Mouse (Mus musculus) liver, embryonic 13.5 days (tissue): ENCODE results near the gene Col1a1. TPM values are rescaled to one million over a fixed set of nuclear protein-coding genes. Genes with fewer than 3 reads are reported as not detected.

Source experiments
- ATAC-seq: fragments of 200-750 bp; cut with Nextera tagmentation; 2 replicates; pipeline ENCODE4 v1.8.0; 2017; ENCODE audit warnings: low read depth, mild to moderate bottlenecking, moderate number of reproducible peaks, moderate library complexity
- DNase-seq: peaks from one replicate; pipeline ENCODE4 v3.0.0; 2022
- H3K27ac ChIP-seq: fragments of 300-500 bp; sonication (generic); 2 replicates; pipeline ENCODE4 v1.5.1; 2015; ENCODE audit warnings: moderate library complexity, mild to moderate bottlenecking, inconsistent platforms
- H3K27me3 ChIP-seq: fragments of 300-500 bp; sonication (generic); 2 replicates; pipeline ENCODE4 v1.6.1; 2015; ENCODE audit warnings: mild to moderate bottlenecking, inconsistent platforms
- H3K36me3 ChIP-seq: fragments of 300-500 bp; sonication (generic); 2 replicates; pipeline ENCODE4 v1.6.1; 2015; ENCODE audit warnings: mild to moderate bottlenecking, inconsistent platforms
- H3K4me1 ChIP-seq: fragments of 300-500 bp; sonication (generic); replicated peaks from 2 replicates; pipeline ENCODE4 v1.6.1; 2015; ENCODE audit warnings: inconsistent platforms
- H3K4me2 ChIP-seq: fragments of 300-500 bp; sonication (generic); 2 replicates; pipeline ENCODE4 v1.6.1; 2015; ENCODE audit warnings: inconsistent platforms, mild to moderate bottlenecking, moderate library complexity
- H3K4me3 ChIP-seq: fragments of 300-500 bp; sonication (generic); replicated peaks from 2 replicates; pipeline ENCODE4 v1.5.1; 2015; ENCODE audit warnings: mild to moderate bottlenecking, inconsistent platforms
- H3K9ac ChIP-seq: fragments of 300-500 bp; sonication (generic); 2 replicates; pipeline ENCODE4 v1.6.1; 2015; ENCODE audit warnings: mild to moderate bottlenecking, inconsistent platforms
- H3K9me3 ChIP-seq: fragments of 300-500 bp; sonication (generic); replicated peaks from 2 replicates; pipeline ENCODE4 v1.6.1; 2016; ENCODE audit warnings: inconsistent platforms
- WGBS: fragments of 180-500 bp; shearing (Covaris S2); methylation state at CpG from one replicate; pipeline ENCODE4 v1.1.7; 2015; ENCODE audit not compliant: insufficient replicate concordance; 5-methylcytosine and 5-hydroxymethylcytosine counted together
- polyA plus RNA-seq: library from polyadenylated mRNA; unstranded; fragments of >200 nt; fragmentation: Nextera tagmentation; extraction: Ambion mirVana; gene quantifications from 2 replicates; pipeline ENCODE4 v1.2.1, GENCODE M21; 2015

Gene Col1a1
- polyA plus RNA-seq, 1 experiment from 2014 or later = 83.0 TPM

GRCm38 (mm10) chr11:94997596-94997995, 61.6 kb downstream of the Col1a1 start:
- peak; percentile 86 for DNase-seq
- Histone ChIP-seq H3K36me3 (peaks cover 72% of the 10 kb centered on the region), H3K27me3 (no peaks in the 10 kb centered on the region), H3K9me3 (no peaks in the 10 kb centered on the region), H3K4me3 (peak overlapping the region; percentile 61), H3K9ac (peak overlapping the region; percentile 98), H3K4me2 (peak overlapping the region; percentile 97), H3K27ac (peak overlapping the region; percentile 91), H3K4me1 (peaks cover 100% of the 10 kb centered on the region)
- peak; percentile 94 for ATAC-seq
- 11% methylated on average over 5 of the region's 5 CpGs for WGBS

GRCm38 (mm10) chr11:94998041-94998531, 62.1 kb downstream of the Col1a1 start:
- no peak for DNase-seq
- Histone ChIP-seq H3K27ac (peak overlapping the region; percentile 91), H3K4me2 (peak overlapping the region; percentile 97), H3K9me3 (no peaks in the 10 kb centered on the region), H3K36me3 (peaks cover 77% of the 10 kb centered on the region), H3K9ac (peak overlapping the region; percentile 98), H3K4me3 (peak overlapping the region; percentile 61), H3K4me1 (peaks cover 100% of the 10 kb centered on the region), H3K27me3 (no peaks in the 10 kb centered on the region)
- peak; percentile 43 for ATAC-seq
- WGBS = 41% methylated on average over 16 of the region's 16 CpGs

- Histone ChIP-seq H3K4me3 (peak overlapping the region; percentile 22; the same call in 1 of the 2 replicates), H3K27me3 (no peaks in the 10 kb centered on the region), H3K4me2 (peak overlapping the region; percentile 97), H3K4me1 (peaks cover 99% of the 10 kb centered on the region), H3K27ac (peak overlapping the region; percentile 91), H3K9ac (peak overlapping the region; percentile 98), H3K36me3 (peaks cover 88% of the 10 kb centered on the region), H3K9me3 (no peaks in the 10 kb centered on the region)
- no peak for DNase-seq
- ATAC-seq = no peak
- WGBS = 53% methylated on average over 8 of the region's 8 CpGs
These were observed 64.1 kb downstream of the Col1a1 start for GRCm38 (mm10) chr11:95000128-95000527.

GRCm38 (mm10) chr11:95000548-95000947, 64.5 kb downstream of the Col1a1 start:
- Histone ChIP-seq H3K4me1 (peaks cover 99% of the 10 kb centered on the region), H3K27me3 (no peaks in the 10 kb centered on the region), H3K4me3 (peak overlapping the region; percentile 22), H3K9ac (peak overlapping the region; percentile 98), H3K36me3 (peaks cover 90% of the 10 kb centered on the region), H3K9me3 (no peaks in the 10 kb centered on the region), H3K27ac (peak overlapping the region; percentile 91), H3K4me2 (peak overlapping the region; percentile 97)
- WGBS = 17% methylated on average over 4 of the region's 4 CpGs
- DNase-seq (no peak), ATAC-seq (no peak)

- H3K9me3 ChIP-seq = no peaks in the 10 kb centered on the region
- H3K9ac ChIP-seq = peak overlapping the region; percentile 98
- H3K4me3 ChIP-seq = peak overlapping the region; percentile 22
- ATAC-seq (0 out of 2 replicates have a peak, but pooled peaks have one; percentile 21), DNase-seq (peak; percentile 70)
- peaks cover 90% of the 10 kb centered on the region for H3K36me3 ChIP-seq
- 4% methylated on average over 8 of the region's 8 CpGs for whole genome bisulfite sequencing
- no peaks in the 10 kb centered on the region for H3K27me3 ChIP-seq
- peak overlapping the region; percentile 97 for H3K4me2 ChIP-seq
- peaks cover 99% of the 10 kb centered on the region for H3K4me1 ChIP-seq
- peak overlapping the region; percentile 91 for H3K27ac ChIP-seq
These were observed 65.0 kb downstream of the Col1a1 start for GRCm38 (mm10) chr11:95001058-95001457.

GRCm38 (mm10) chr11:95001584-95002347, 65.7 kb downstream of the Col1a1 start:
- H3K27ac ChIP-seq = peak overlapping the region; percentile 60
- peaks cover 84% of the 10 kb centered on the region for H3K36me3 ChIP-seq
- no peak overlapping the region for H3K4me2 ChIP-seq
- ATAC-seq (no peak), DNase-seq (no peak)
- peak overlapping the region; percentile 30; the same call in 1 of the 2 replicates for H3K9ac ChIP-seq
- 86% methylated on average over 21 of the region's 21 CpGs for WGBS
- no peaks in the 10 kb centered on the region for H3K27me3 ChIP-seq
- H3K4me1 ChIP-seq = peaks cover 99% of the 10 kb centered on the region
- H3K9me3 ChIP-seq = no peaks in the 10 kb centered on the region
- H3K4me3 ChIP-seq = no peak overlapping the region

Other genes starting within 250 kb of the Col1a1 start
- not detected in 2 replicates for gene Gm11541, start 231.7 kb upstream of the Col1a1 start, polyA plus RNA-seq
- gene Cdc34b, start 194.4 kb upstream of the Col1a1 start, polyA plus RNA-seq = 0.08 TPM in 1 of 2 replicates, not detected in the other
- not detected in 2 replicates for gene Tmem92, start 153.5 kb upstream of the Col1a1 start, polyA plus RNA-seq
- gene Hils1, start 31.4 kb downstream of the Col1a1 start, polyA plus RNA-seq = not detected in 2 replicates
- gene Sgca, start 40.1 kb downstream of the Col1a1 start, polyA plus RNA-seq = 0.21 and 0.28 TPM in 2 replicates
- 10.0 and 10.6 TPM in 2 replicates for gene Ppp1r9b, start 54.8 kb downstream of the Col1a1 start, polyA plus RNA-seq
- 35.4 and 36.3 TPM in 2 replicates for gene Samd14, start 73.7 kb downstream of the Col1a1 start, polyA plus RNA-seq
- 5.8 and 8.6 TPM in 2 replicates for gene Pdk2, start 105.1 kb downstream of the Col1a1 start, polyA plus RNA-seq
- 1.8 and 1.9 TPM in 2 replicates for gene Itga3, start 140.6 kb downstream of the Col1a1 start, polyA plus RNA-seq
- 0.03 TPM in 2 replicates for gene Dlx3, start 183.9 kb downstream of the Col1a1 start, polyA plus RNA-seq
- gene Dlx4, start 210.0 kb downstream of the Col1a1 start, polyA plus RNA-seq = 0.09 TPM in 1 of 2 replicates, not detected in the other